Mouse (Mus musculus): ENCODE results near the gene Gns.

Gene Gns

DNA sequence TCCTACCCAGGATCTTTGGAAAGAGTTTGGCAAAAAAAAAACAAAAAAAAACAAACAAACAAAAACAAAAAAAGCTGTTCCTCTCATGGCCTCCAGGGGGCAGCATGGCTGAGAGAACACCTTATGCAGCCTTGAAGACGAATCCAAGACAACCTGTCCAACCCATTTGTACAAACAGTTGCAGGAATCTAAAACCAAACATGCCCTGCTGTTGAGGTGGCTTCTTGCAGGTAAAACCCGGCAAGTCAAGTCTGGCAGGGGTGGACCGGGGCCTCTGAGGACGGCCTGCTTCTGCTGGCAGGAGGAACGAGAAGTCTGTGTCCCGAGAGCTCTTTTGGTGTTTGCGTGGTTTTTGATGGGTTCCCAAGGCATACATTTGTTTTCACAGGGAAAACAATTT, 44.8 kb downstream of the Gns start:
- DNase-seq = peak; percentile 47 to 62

DNA sequence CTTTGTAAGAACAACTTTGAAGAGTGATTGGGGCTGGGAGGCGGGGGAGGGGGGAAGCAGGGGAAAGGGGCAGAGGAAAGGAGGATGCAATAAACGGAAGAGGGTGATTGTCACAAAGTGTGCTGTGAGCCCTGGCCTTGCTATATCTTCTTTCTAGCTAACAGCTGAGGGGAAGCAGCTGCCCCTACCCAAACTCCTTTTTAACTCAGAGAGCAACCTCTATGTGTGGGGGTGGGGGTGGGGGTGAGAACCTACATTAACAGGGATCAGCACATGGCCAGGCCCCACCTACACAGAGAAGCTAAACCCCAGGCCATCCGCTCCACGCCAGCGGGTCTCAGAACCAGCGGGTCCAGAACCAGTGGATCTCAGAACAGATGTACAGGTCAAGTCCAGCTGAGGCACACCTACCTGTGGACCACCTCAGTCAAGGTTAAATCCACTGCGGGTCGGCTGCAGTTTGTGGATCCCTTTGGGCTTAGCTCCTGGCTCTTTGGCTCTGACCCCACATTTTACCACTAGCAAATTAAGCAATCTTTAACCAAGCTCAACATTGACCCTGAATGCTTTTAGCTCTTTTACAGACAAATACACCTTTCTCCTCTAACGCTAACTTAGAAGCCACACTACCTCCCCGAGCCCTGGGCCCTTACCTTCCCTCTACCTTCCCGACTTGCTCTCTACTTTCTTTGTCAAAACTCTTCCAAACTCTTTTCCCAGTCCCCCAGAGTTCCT, 47.0 kb downstream of the Gns start:
- no peak for DNase-seq

DNA sequence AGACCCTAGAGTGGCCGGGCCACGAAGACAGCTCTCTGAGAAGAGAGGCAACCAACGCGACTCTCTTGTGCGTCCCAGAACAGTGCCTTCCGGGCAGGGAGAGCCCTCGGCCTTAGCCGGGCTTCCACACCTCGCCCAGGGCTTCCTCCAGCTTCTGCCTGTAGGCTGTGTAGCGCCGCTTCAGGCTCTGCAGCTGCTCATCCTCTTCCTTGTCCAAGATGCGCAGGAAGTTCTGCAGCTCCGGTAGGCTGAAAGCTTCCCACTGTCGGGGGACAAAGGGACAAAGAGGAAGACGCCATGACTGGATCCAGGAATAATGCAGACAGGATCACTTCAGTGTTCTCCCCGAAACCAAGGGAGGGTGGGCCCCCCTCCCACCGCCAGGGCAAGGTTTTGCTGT, 47.9 kb downstream of the Gns start:
- peak in 1 of 2 experiments; percentile 55 for DNase-seq

DNA sequence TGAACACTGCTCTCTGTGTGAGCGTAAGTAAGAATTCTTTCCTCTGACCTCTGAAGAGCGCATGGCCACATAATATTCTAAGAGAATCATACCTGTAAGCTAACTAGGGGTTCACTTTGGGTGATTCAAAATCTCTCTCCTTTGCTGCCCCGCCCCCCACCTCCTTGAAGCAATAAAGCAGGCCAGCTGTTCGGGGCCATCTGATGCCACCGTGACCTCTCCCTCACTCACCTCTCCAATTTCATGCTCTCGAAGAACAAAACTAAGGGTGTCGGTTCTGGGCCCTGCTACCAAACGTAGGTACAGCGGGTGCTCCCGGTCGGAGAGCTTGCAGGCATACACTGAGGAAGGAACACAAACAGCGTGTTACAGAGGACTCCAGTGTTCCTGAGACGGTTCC, 49.2 kb downstream of the Gns start:
- DNase-seq = no peak

DNA sequence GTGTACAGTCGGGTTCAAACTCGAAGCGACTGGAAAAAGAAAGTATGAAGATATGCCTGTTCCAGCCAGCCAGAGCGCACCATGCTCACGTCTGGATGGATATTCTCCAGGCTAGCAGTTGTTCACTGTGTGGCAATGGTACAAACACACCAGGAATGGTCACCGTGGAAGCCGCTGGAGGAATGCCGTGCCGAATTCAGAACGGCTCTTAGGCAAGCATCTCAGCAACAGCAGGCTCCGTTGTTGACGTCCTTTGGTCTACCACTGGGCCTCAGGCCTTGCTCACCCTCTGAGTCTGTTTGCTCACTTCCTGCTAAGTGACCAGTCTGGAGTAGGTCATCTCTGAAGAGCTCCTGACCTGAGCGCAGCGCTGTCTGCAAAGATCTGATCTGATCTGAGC, 53.9 kb downstream of the Gns start:
- no peak for DNase-seq

DNA sequence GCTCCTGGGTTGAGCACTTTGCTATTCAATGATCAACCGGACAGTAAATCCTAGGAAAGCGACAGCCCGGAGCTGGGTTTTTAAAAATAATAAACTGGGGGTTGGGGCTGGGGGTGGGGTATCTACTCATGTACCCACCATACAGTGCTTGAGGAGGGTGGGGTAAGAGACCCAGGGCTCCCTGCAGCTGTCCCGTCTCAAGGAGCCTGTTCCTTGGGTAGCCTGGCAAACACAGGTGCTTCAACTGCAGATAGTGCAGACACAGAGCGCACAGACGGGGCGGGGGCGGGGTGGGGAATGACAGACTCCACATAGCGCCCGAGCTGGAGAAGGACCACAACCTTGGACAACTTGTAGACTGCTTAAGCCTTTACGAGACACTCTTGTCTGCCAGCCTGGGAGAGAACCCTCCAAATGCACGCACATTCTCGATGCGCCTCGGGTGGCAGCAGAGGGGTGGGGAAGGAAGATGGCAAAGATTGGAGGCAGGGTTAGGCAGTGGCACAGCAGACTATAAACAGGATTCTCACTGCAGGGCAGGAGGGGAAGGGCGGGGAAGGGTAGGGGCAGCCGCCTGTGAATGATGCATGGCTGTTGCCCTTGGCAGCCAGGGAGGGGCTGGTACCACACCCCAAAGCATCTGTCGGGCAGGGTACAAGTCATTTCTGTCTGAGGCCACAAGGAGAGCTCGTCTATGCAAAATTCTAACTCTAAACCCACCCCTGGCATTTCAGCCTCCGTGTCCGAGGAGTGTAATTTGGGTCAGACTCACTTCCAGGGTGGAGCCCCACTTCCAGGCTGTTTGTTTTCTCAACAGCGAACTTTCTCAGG, 55.0 kb downstream of the Gns start:
- DNase-seq = peak; percentile 50 to 72

DNA sequence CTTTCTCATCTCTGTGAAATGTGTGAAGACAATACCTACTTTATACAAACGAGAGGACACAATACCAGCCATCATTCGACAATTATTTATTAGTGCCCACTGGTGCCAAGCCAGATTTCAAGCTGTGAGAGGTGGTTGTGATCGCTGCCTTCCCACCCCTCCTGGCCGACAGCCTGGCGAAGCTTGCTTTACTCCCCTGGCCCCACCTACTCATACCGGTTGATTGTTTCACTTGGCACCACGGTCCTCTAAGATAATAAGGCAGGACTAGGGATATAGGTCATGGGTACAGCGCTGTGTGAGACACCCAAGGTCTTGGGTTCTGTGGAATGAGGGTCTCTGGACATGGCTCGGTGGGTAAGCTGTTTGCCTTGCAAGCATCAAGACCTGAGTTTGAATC, 56.1 kb downstream of the Gns start:
- no peak for DNase-seq

DNA sequence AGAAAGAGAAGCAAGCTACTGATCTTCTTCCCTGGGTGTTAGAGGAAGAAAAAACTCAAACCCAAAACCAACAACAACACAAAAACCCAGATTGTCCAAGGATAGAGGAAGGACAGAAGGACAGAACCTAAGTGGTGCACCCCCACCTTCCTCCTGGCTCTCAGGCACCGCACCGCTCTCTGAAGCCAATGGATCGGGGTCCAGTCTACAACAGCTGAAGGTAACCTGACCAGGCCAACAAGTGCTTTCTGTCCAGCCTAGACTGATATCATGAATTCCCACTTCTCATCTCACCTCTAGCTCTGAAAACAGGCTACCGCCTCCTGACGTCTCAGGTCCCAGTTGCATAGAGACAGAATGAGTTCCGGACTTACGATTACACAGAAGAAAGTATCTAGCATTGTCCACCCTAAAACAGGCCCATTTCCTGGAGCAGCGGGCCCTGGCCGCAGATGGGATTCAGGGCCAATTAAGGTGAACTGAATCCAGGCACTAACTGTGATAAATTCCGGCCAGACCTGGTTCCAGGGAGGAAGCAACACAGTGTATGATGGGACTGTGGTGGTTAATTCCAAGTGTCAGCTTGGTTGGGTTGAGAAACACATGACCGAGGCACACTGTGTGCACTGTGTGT, 56.9 kb downstream of the Gns start:
- DNase-seq = no peak

DNA sequence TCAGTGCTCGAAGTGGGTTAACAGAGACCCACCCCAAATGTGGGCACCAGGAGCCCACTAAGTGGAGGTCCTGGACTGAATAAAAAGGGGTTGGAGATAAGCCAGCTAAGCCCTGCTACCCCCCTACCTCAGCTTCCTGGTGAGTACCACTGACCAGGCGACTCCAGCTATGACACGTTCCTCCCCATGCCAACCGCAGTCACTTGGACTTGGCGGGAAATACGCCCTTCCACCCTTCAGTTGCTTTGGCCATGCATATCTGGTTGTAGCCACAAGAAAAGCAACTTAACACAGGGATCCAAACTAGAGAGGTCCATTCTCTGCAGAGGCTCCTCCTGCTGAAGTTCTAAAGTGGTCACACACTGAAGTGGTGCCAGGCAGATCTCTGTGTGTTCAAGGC, 57.4 kb downstream of the Gns start:
- DNase-seq = no peak

DNA sequence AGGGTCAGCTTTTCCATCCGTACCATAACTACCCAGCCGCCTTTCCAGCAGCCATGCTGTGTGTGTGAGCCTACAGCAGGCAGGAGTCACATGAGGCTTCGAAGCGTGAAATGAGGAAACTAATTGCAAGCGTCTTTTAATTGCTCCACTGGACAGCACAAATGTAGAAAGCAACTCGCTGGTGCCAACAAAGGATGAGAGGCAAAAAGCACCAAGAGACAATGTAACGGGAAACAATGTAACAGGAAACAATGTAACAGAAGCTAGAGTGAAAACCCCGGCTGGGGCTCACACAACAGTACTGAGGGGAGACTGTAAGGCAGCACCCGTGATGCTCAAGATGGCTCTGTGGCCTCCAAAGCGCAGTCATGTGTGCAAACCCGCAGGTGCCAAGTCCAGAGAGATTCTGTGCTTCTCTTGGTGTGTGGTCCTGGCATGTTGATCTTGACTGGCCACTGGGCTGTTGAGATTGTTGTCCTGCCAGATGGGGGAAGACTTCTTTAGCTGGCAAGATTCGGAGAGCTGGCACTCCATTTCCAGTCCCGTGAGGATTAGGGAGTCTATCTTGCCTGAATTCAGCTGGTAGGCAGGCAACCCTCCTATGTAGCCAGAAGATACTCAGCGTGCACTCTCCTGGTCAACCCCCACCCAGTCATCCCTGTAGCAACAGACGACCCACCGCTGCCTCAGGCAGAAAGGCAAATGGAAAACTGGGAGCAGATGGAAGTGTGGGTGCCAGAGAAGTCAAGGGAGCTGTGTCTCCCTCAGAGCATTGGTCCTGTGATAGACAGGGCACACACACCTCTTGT, 58.9 kb downstream of the Gns start:
- peak in 1 of 2 experiments; percentile 63 for DNase-seq

DNA sequence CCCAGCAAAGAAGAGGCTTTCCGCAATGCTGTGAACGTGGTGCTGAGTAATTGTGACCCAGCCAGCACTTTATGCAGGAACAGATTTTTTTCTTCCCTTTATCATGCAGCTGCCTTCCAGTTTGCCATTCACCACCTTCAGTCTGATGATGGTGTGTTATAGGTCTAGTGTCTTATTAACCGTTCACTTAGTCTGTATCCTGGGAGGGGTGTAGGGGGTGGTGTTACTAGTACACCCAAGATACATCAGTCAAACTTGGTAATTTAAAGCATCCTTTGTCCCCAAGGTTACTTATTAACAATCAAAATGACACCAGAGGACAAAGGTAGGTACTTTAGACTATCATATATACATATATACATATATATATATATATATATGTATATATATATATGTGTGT, 59.6 kb downstream of the Gns start:
- DNase-seq = no peak

DNA sequence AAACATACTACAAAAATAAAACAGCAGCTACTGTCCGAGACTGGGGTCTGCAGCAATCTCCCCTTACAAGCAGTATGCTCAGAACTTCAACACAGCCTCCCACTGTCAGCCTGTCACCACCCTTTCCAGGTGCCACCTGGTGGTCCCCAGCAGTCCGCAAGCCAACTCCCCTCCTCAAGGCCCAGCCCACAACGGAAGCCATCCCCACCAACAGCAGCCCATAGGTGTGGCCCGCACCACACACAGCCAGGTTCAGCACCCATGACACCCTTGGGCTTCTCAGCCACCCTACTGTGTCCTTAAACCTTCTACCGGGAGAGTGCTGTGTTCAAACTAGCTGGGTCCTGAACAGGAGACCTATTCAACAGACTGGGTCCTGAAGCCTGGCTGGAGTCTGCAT, 60.2 kb downstream of the Gns start:
- no peak for DNase-seq

DNA sequence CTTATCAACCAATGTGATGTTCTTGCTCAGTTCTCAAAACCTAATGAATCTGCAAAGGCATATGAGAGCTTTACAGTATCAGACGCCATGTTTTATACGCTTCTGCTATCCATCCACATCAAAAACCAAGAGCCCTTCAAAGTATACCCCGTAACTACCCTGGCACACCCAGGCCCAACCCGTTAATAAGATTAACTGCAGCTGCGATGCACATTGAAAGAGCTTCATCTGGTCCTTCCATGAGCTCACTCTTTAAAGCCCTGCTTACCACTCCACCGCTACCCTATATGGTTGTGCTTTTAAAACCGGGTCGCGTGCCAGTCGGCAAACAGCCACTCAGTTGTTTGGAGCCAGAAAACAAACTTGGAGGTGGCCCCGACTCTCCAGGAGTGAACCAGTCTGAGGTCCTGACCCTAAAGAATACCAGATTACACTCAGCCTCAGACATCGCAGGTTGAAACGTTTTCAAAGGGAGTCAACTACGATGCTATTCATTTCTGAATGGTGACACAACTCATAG, 60.7 kb downstream of the Gns start:
- no peak for DNase-seq

DNA sequence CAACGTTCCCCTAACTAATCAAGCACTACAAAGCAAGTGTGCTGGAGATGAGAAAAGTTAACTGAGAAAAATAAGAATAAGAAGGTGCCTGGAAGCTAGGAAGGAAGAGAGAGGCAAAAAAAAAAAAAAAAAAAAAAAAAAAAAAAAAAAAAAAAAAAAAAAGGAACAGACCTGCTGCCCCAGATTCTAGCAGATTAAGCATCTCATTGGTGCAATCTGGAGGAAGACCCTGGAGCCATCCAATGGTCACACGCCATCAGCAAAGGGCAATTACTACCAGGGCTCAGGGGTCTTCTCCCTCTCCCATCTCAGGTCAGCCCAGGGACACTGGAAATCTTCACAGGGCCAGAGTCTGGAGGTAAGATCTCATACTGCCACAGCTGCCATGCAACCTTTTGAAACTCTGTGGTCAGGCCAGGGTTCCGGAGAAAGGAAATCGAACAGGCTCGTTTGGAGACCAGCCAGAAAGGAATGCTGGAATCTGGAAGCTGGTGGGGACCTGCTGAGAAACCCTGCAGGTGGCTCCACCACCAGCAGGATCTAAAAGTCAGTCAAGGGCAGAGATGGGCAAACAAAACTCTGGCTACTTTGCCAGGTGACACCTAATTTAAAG, 61.7 kb downstream of the Gns start:
- peak in 1 of 2 experiments; percentile 65 for DNase-seq

DNA sequence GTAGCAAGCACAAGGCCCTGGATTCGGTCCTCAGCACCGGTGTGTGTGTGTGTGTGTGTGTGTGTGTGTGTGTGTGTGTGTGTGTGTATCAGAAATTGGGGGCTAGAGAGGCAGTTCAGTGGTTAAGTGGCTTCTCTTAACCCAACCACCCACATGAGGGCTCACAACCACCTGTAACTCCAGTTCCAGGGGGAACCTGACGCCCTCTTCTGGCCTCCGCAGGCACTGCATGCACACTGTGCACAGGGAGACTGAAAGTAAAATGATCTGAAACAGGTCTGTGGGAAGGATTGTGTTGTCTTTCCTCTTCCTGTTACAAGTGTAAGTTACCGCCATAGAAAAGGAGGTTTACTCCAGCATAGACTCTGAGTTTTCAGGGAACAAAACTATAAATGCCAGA, 62.2 kb downstream of the Gns start:
- peak; percentile 66 to 70 for DNase-seq

DNA sequence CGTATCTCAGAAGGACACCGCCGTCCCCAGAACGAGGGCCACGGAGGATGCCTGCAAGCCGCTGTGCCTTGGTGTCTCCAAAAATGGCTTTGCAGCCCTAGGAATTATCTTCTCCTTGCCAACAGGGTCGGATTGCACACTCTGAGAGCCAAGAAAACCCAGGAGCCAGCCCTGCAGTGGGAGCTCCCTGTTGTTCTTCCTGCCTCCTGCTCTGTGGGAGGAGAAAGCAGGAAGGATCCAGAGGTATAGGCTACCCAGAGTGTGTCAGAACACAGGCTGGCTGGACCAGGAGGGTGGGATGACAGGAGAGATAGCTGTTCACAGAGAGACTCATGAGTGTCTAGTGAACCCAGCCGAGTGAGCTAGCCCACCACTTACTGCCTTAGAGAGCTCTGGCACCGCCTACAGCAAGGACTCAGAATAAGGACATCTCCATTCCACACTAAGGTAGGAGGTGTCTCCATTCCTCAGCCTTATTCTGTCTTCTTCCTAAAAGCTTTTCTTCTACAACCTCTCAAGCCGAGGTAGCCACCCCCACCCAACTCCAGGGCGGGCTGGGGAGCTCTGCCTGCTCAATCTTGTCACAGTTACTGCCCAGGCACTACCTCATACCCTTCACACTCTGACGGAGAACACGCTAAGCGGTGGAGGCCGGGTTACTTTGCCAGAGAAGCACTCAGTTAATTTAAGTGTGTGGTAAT, 63.3 kb downstream of the Gns start:
- no peak for DNase-seq

DNA sequence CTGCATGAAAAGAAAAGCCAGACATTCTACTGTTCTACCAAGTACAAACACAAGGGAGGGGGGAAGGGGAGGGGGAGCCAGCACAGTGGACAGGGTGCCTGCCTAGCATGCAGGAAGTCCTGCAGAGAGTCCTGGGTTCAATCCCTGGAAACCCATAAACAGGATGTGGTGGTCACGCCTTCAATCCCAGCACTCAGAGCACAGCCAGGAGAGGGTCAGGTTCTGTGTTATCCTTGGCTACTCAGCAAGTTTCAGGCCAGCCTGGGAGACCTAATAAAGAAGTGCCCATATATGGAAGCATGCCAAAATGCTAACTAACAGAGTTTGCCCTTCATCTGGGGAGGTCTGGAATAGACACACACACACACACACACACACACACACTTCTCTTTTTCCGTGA, 64.2 kb downstream of the Gns start:
- peak in 1 of 2 experiments; percentile 57 for DNase-seq

DNA sequence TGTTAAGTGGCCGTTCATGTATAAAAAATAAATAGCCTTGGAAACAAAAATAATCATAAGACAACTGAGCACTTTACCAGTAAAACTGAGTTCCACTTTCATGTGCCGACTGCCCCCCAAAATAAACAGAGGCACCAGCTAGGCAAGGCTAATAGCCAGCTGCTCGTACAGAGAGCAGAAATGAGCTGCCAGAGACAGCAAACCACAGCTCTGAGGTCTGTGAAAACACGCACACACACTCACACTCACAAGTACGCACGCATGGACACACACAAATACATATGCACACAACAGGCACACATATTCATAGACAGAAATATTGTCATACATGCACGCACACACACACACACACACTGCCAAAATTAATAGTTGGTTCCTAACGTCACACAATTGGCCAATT, 64.7 kb downstream of the Gns start:
- DNase-seq = no peak

DNA sequence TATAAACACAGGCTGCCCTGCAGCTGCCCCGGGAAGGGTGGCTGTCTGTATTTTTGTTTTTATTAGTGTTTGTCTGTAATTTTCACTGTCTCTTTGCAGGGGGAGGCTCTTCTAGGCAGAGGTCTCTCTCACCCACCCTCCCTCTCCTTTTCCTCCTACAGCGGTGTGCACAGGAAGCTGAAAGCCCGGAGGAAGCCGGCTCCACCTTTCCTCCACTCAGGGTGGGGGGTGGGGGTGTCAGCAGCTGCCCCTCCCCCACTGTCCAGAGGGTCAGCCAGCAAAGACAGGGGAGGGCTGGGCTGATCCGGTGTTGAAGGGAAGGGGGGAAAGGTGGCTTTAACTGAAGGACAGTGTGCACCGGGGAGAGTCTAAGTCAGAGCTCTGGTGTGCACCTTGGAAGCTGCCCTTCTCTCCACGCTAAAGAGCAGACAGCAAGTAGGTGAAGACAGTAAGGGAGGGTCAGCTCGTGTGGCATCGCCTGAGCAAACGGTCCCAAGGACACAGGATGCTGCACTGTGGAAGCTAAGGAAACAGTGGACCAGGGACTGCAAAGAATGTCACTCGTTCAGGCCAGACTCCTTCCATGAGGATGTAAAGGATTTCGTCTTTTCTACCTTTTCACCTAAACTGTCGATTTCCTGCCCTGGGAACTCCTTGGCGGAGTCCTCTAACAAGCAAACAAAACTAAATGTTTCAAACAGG, 65.2 kb downstream of the Gns start:
- DNase-seq = peak in 1 of 2 experiments; percentile 71

DNA sequence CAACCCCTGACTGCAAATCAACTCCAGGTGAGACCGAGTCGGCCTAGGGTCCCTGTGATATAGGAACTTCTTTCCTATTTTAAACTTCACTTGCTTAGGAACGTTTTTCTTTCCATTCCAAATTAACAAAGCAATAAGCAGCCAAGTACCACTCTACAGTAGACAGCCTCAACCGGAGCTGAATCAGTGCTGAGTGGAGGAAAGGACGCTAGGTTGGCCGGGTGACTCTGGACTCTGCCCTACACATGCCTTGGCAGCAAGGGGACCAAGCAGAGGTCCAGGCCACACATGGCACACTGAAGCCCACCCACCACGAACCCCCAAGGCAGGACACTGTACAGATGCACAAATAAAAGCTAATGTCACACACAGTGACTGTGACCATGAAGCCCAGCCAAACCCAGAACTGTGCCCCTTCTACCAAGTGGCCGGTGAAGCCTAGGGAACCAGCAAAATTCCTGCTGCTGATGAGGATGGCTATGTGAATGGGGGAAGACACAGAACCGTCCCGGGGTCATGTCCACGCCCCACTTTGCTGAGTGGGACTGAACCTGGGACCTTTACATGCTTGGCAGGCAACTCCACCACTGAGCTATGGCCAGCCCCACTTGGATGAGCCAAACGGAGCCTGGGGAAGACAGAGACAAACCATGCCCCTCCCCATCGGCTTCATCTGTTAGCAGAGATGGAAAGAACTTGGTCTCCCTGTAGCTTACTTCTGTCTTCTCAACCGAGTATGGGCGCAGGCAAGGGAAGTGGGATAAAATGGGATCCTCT, 66.1 kb downstream of the Gns start:
- DNase-seq = no peak
